In the genomic region with DNA sequence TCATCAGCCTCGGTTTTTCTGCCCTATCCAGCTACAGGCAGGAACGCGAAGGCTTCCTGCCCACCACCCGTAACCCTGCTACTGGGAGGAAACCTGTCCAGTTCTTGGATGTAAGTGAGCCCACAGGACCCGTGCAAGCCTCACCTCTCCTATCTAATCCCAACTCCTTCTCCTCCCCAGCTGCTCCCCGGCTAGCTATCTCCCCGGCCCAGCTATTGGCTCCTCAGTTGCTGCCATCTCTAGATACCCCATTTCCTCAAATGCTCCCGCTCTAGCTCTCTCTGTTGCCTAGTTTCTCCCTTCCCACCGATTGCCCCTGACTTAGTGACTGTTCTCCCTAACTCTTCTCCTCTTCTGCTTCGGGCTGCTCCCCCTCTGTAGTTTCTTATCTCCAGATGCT, we compare ENCODE assay signal across 12 mouse cellular contexts. TPM values are rescaled to one million over a fixed set of nuclear protein-coding genes. Genes with fewer than 3 reads are reported as not detected.
A peak's percentile ranks its signal among the peaks of the same experiment; 100 is the strongest.
DNase-seq lines count a peak whose midpoint lies in the region; ATAC-seq and TF ChIP-seq lines count a peak whose summit lies in the region.
"Had no signal": no experiment of that assay in that cellular context is flagged by ENCODE, and none has a peak within 500 bp of the region (broad histone marks: within the 10 kb centered on the region; RNA-seq: fewer than 3 reads in every experiment).

No protein-coding gene starts in this region.

- no peak overlapping the region for H3K4me3 ChIP-seq in forebrain, embryonic 12.5 days (replicated peaks)
- H3K4me3 ChIP-seq in forebrain, embryonic 14.5 days (ENCODE audit: low read depth, low read length) = no peak overlapping the region
- peak overlapping the region; percentile 29 for H3K4me3 ChIP-seq in lung, postnatal 0 days (ENCODE audit: low read depth, low read length)
- no peak overlapping the region for H3K4me3 ChIP-seq in limb, embryonic 14.5 days (replicated peaks; ENCODE audit: low read length)

- H3K4me1 ChIP-seq in forebrain, embryonic 12.5 days = no peaks in the 10 kb centered on the region
- H3K4me1 ChIP-seq in forebrain, embryonic 14.5 days (ENCODE audit: control insufficient read depth, insufficient read depth, low read length) = no peaks in the 10 kb centered on the region
- no peaks in the 10 kb centered on the region for H3K4me1 ChIP-seq in lung, postnatal 0 days (ENCODE audit: insufficient read depth, low read depth, low read length)
- H3K4me1 ChIP-seq in limb, embryonic 14.5 days (ENCODE audit: control insufficient read depth, insufficient read depth, low read length) = no peaks in the 10 kb centered on the region

- WGBS in forebrain, embryonic 12.5 days = 42% methylated on average over 9 of the region's 10 CpGs
- WGBS in forebrain, embryonic 14.5 days = 40% methylated on average over 10 of the region's 10 CpGs
- WGBS in lung, postnatal 0 days = 15% methylated on average over 8 of the region's 10 CpGs
- WGBS in limb, embryonic 14.5 days = 38% methylated on average over 10 of the region's 10 CpGs

- TF ChIP-seq EP300 in lung, postnatal 0 days (IDR thresholded peaks at IDR 0.05) = no peak

- H3K9me3 ChIP-seq in forebrain, embryonic 12.5 days = no peaks in the 10 kb centered on the region
- no peaks in the 10 kb centered on the region for H3K9me3 ChIP-seq in forebrain, embryonic 14.5 days (replicated peaks; ENCODE audit: control insufficient read depth, low read length)
- no peaks in the 10 kb centered on the region for H3K9me3 ChIP-seq in lung, postnatal 0 days (ENCODE audit: low read length)
- no peaks in the 10 kb centered on the region for H3K9me3 ChIP-seq in limb, embryonic 14.5 days (ENCODE audit: control insufficient read depth, low read length)

- no peak overlapping the region for H3K9ac ChIP-seq in forebrain, embryonic 12.5 days
- H3K9ac ChIP-seq in forebrain, embryonic 14.5 days (ENCODE audit: low read length) = no peak overlapping the region
- no peak overlapping the region; the same call in 1 of the 2 replicates for H3K9ac ChIP-seq in lung, postnatal 0 days (replicated peaks; ENCODE audit: low read depth)
- no peak overlapping the region for H3K9ac ChIP-seq in limb, embryonic 14.5 days (ENCODE audit: low read depth, low read length, severe bottlenecking)

- DNase-seq in forebrain, embryonic 14.5 days (ENCODE audit: low spot score) = no peak
- DNase-seq in lung, postnatal 0 days (ENCODE audit: low spot score) = no peak
- no peak for DNase-seq in lung, postnatal 4 days
- no peak for DNase-seq in limb, embryonic 14.5 days (ENCODE audit: low spot score)
- peak; percentile 10 to 35 for DNase-seq in spleen, postnatal 36 days (ENCODE audit: low spot score in 2 of 2)
- DNase-seq in adrenal gland, adult 8-10 months = no peak
- no peak for DNase-seq in gastrocnemius, adult 18-20 months (ENCODE audit: low spot score)
- DNase-seq: cerebellum, adult 2 months had no signal

- H3K27me3 ChIP-seq in forebrain, embryonic 12.5 days = peaks cover 4% of the 10 kb centered on the region; the same call in 1 of the 2 replicates
- no peaks in the 10 kb centered on the region for H3K27me3 ChIP-seq in forebrain, embryonic 14.5 days (replicated peaks; ENCODE audit: control insufficient read depth, insufficient read depth, low read length)
- no peaks in the 10 kb centered on the region for H3K27me3 ChIP-seq in lung, postnatal 0 days (replicated peaks; ENCODE audit: insufficient read depth, low read length)
- no peaks in the 10 kb centered on the region for H3K27me3 ChIP-seq in limb, embryonic 14.5 days (ENCODE audit: control insufficient read depth, insufficient read depth, low read length)

- peak overlapping the region; percentile 42; the same call in 1 of the 2 replicates for H3K4me2 ChIP-seq in forebrain, embryonic 12.5 days
- H3K4me2 ChIP-seq in forebrain, embryonic 14.5 days (ENCODE audit: low read length) = no peak overlapping the region
- peak overlapping the region; percentile 42 for H3K4me2 ChIP-seq in lung, postnatal 0 days (replicated peaks; ENCODE audit: low read depth, low read length)
- H3K4me2 ChIP-seq in limb, embryonic 14.5 days (replicated peaks; ENCODE audit: low read depth, low read length, severe bottlenecking) = 0 out of 2 replicates have a peak overlapping the region, but pooled peaks have one; percentile 19

- H3K27ac ChIP-seq in forebrain, embryonic 12.5 days = no peak overlapping the region
- H3K27ac ChIP-seq in forebrain, embryonic 14.5 days (ENCODE audit: low read depth, low read length) = no peak overlapping the region
- H3K27ac ChIP-seq in lung, postnatal 0 days (ENCODE audit: low read length) = peak overlapping the region; percentile 32; the same call in 1 of the 2 replicates
- H3K27ac ChIP-seq in limb, embryonic 14.5 days (replicated peaks; ENCODE audit: low read depth, low read length) = no peak overlapping the region

- no peaks in the 10 kb centered on the region for H3K36me3 ChIP-seq in forebrain, embryonic 12.5 days (replicated peaks)
- no peaks in the 10 kb centered on the region for H3K36me3 ChIP-seq in forebrain, embryonic 14.5 days (ENCODE audit: control insufficient read depth, insufficient read depth, low read length)
- no peaks in the 10 kb centered on the region for H3K36me3 ChIP-seq in lung, postnatal 0 days (ENCODE audit: insufficient read depth, low read length)
- H3K36me3 ChIP-seq in limb, embryonic 14.5 days (ENCODE audit: control insufficient read depth, insufficient read depth, low read length) = no peaks in the 10 kb centered on the region

- no peak for TF ChIP-seq CTCF in lung, postnatal 0 days (IDR thresholded peaks at IDR 0.05)

- TF ChIP-seq POLR2A in limb, embryonic 14.5 days (IDR thresholded peaks at IDR 0.05; ENCODE audit: borderline replicate concordance, extremely low read depth, insufficient read depth, insufficient read length) = no peak

- no peak for ATAC-seq in forebrain, embryonic 12.5 days (ENCODE audit: low FRiP score)
- no peak for ATAC-seq in forebrain, embryonic 14.5 days
- no peak for ATAC-seq in lung, postnatal 0 days
- no peak for ATAC-seq in limb, embryonic 14.5 days (ENCODE audit: low FRiP score, low read depth)

RNA-seq across cellular contexts. Expression of a gene that starts 1.1 kb away (rescaled TPM):
- 3.3 and 3.9 TPM in 2 replicates for polyA plus RNA-seq in forebrain, embryonic 12.5 days (2016; fragmentation: Nextera tagmentation; extraction: Ambion mirVana)
- 42.8 and 48.3 TPM in 2 replicates for polyA plus RNA-seq in forebrain, embryonic 14.5 days (2014; fragmentation: Nextera tagmentation; extraction: Ambion mirVana)
- 88.1 and 90.0 TPM in 2 replicates for polyA plus RNA-seq in lung, postnatal 0 days (2015; fragmentation: Nextera tagmentation; extraction: Ambion mirVana)
- 0.80 and 1.3 TPM in 2 replicates for polyA plus RNA-seq in limb, embryonic 14.5 days (2012; rRNA removed)
- polyA plus RNA-seq in limb, embryonic 14.5 days (2014; fragmentation: Nextera tagmentation; extraction: Ambion mirVana) = 0.51 and 0.67 TPM in 2 replicates
- not detected for total RNA-seq in adrenal gland, adult 8-10 months (2022)
- total RNA-seq in gastrocnemius, adult 18-20 months (2021) = not detected
- total RNA-seq: neutrophil, adult 5-6 weeks had no signal

RNA-seq across cellular contexts. Expression of a gene that starts 19.8 kb away (rescaled TPM):
- polyA plus RNA-seq in forebrain, embryonic 12.5 days (2016; fragmentation: Nextera tagmentation; extraction: Ambion mirVana) = 42.6 and 44.8 TPM in 2 replicates
- polyA plus RNA-seq in forebrain, embryonic 14.5 days (2014; fragmentation: Nextera tagmentation; extraction: Ambion mirVana) = 60.9 and 63.6 TPM in 2 replicates
- 24.2 and 26.5 TPM in 2 replicates for polyA plus RNA-seq in lung, postnatal 0 days (2015; fragmentation: Nextera tagmentation; extraction: Ambion mirVana)
- 40.3 and 50.3 TPM in 2 replicates for polyA plus RNA-seq in limb, embryonic 14.5 days (2012; rRNA removed)
- 44.7 and 46.7 TPM in 2 replicates for polyA plus RNA-seq in limb, embryonic 14.5 days (2014; fragmentation: Nextera tagmentation; extraction: Ambion mirVana)
- 10 to 100 TPM; 20.9 to 31.1 (median 26.9) TPM for total RNA-seq in adrenal gland, adult 8-10 months (2022)
- total RNA-seq in gastrocnemius, adult 18-20 months (2021) = 10 to 100 TPM; 13.3 to 14.0 TPM

RNA-seq across cellular contexts. Expression of a gene that starts 55.2 kb away (rescaled TPM):
- not detected in 2 replicates for polyA plus RNA-seq in forebrain, embryonic 12.5 days (2016; fragmentation: Nextera tagmentation; extraction: Ambion mirVana)
- polyA plus RNA-seq in forebrain, embryonic 14.5 days (2014; fragmentation: Nextera tagmentation; extraction: Ambion mirVana) = not detected in 2 replicates
- not detected in 2 replicates for polyA plus RNA-seq in lung, postnatal 0 days (2015; fragmentation: Nextera tagmentation; extraction: Ambion mirVana)
- not detected in 2 replicates for polyA plus RNA-seq in limb, embryonic 14.5 days (2012; rRNA removed)
- polyA plus RNA-seq in limb, embryonic 14.5 days (2014; fragmentation: Nextera tagmentation; extraction: Ambion mirVana) = not detected in 2 replicates
- total RNA-seq in adrenal gland, adult 8-10 months (2022) = not detected
- total RNA-seq in gastrocnemius, adult 18-20 months (2021) = not detected
- total RNA-seq: left cerebral cortex, postnatal 36 days; neutrophil, adult 5-6 weeks had no signal
- polyA plus RNA-seq: cerebellum, adult 2 months; gonadal fat pad, adult 2 months had no signal

Comparison
In these comparisons a context has a peak if more than half of its experiments do, and no peak if none do; other contexts are left out.
1. DNase-seq: peak in spleen, postnatal 36 days (2 of 2); none in forebrain, embryonic 14.5 days (single experiment), lung, postnatal 0 days (single experiment), lung, postnatal 4 days (0 of 2), limb, embryonic 14.5 days (single experiment), adrenal gland, adult 8-10 months (single experiment) and gastrocnemius, adult 18-20 months (single experiment).